Mouse (Mus musculus) forebrain, embryonic 10.5 days (tissue): ENCODE results near the gene Etv2. TPM values are rescaled to one million over a fixed set of nuclear protein-coding genes. Genes with fewer than 3 reads are reported as not detected.

Source experiments
- DNase-seq: peaks from one replicate; pipeline ENCODE4 v3.0.0-alpha.2; 2017; ENCODE audit warnings: low spot score; ENCODE audit errors: extremely low spot score
- H3K27ac ChIP-seq: fragments of 300-500 bp; sonication (generic); 2 replicates; pipeline ENCODE4 v1.5.1; 2016; ENCODE audit warnings: mild to moderate bottlenecking
- H3K27me3 ChIP-seq: fragments of 300-500 bp; sonication (generic); 2 replicates; pipeline ENCODE4 v1.6.1; 2016; ENCODE audit warnings: mild to moderate bottlenecking; ENCODE audit not compliant: poor library complexity, severe bottlenecking
- H3K36me3 ChIP-seq: fragments of 300-500 bp; sonication (generic); replicated peaks from 2 replicates; pipeline ENCODE4 v1.6.1; 2016; ENCODE audit warnings: mild to moderate bottlenecking, moderate library complexity
- H3K4me1 ChIP-seq: fragments of 300-500 bp; sonication (generic); 2 replicates; pipeline ENCODE4 v1.6.1; 2016
- H3K4me3 ChIP-seq: fragments of 300-500 bp; sonication (generic); 2 replicates; pipeline ENCODE4 v1.5.1; 2016; ENCODE audit warnings: mild to moderate bottlenecking, moderate library complexity
- H3K9me3 ChIP-seq: fragments of 300-500 bp; sonication (generic); 2 replicates; pipeline ENCODE4 v1.6.1; 2016; ENCODE audit warnings: mild to moderate bottlenecking, moderate library complexity
- WGBS: fragments of 180-500 bp; shearing (Covaris S2); methylation state at CpG from one replicate; pipeline ENCODE4 v1.1.7; 2016; 5-methylcytosine and 5-hydroxymethylcytosine counted together
- polyA plus RNA-seq: library from polyadenylated mRNA; unstranded; fragments of >200 nt; fragmentation: Nextera tagmentation; extraction: Ambion mirVana; gene quantifications from 2 replicates; pipeline ENCODE4 v1.2.1, GENCODE M21; 2016

The Etv2 gene
- polyA plus RNA-seq, 1 experiment from 2014 or later = not detected

- Histone ChIP-seq H3K4me1 (peaks cover 31% of the 10 kb centered on the region), H3K4me3 (peak overlapping the region; percentile 19; the same call in 1 of the 2 replicates), H3K9me3 (no peaks in the 10 kb centered on the region), H3K27me3 (peaks cover 61% of the 10 kb centered on the region), H3K36me3 (no peaks in the 10 kb centered on the region), H3K27ac (no peak overlapping the region)
- peak; percentile 20 for DNase-seq
- WGBS = 7% methylated on average over 27 of the region's 27 CpGs
These were observed 1.8 kb downstream of the Etv2 start for GRCm38 (mm10) chr7:30633762-30634412.

- Histone ChIP-seq H3K36me3 (peaks cover 6% of the 10 kb centered on the region), H3K27me3 (peaks cover 32% of the 10 kb centered on the region), H3K9me3 (no peaks in the 10 kb centered on the region), H3K4me3 (no peak overlapping the region), H3K4me1 (peaks cover 17% of the 10 kb centered on the region), H3K27ac (no peak overlapping the region)
- no peak for DNase-seq
These were observed 6.6 kb downstream of the Etv2 start for GRCm38 (mm10) chr7:30629013-30629412.

- no peaks in the 10 kb centered on the region for H3K9me3 ChIP-seq
- peaks cover 9% of the 10 kb centered on the region for H3K27me3 ChIP-seq
- H3K27ac ChIP-seq = no peak overlapping the region
- peaks cover 10% of the 10 kb centered on the region for H3K4me1 ChIP-seq
- peak overlapping the region; percentile 87; the same call in 1 of the 2 replicates for H3K4me3 ChIP-seq
- peaks cover 29% of the 10 kb centered on the region for H3K36me3 ChIP-seq
- 84% methylated on average over 5 of the region's 5 CpGs for WGBS
- DNase-seq = no peak
These were observed 9.0 kb downstream of the Etv2 start for GRCm38 (mm10) chr7:30626647-30627046.

- Histone ChIP-seq H3K4me1 (peaks cover 10% of the 10 kb centered on the region), H3K27me3 (no peaks in the 10 kb centered on the region; the same call in 1 of the 2 replicates), H3K27ac (peak within 1 kb of the TSS; percentile 88), H3K4me3 (peak within 1 kb of the TSS; percentile 87), H3K9me3 (no peaks in the 10 kb centered on the region), H3K36me3 (peaks cover 36% of the 10 kb centered on the region)
- WGBS = 2% methylated on average over 44 of the region's 44 CpGs
- peak; percentile 86 for DNase-seq
These were observed 9.9 kb downstream of the Etv2 start, which contains the start of gene Cox6b1 for GRCm38 (mm10) chr7:30625530-30626384. TSS of gene Cox6b1 (minus strand) at chr7:30626151.

- Histone ChIP-seq H3K4me1 (0 out of 2 replicates have a peak, but pooled peaks cover 4% of the 10 kb centered on the region), H3K4me3 (no peak overlapping the region), H3K36me3 (peaks cover 85% of the 10 kb centered on the region), H3K27me3 (no peaks in the 10 kb centered on the region), H3K27ac (no peak overlapping the region), H3K9me3 (no peaks in the 10 kb centered on the region)
- DNase-seq = no peak
- WGBS = 93% methylated on average over 3 of the region's 3 CpGs
These were observed 16.4 kb downstream of the Etv2 start for GRCm38 (mm10) chr7:30619202-30619601.

GRCm38 (mm10) chr7:30618658-30619057 lies 17.0 kb downstream of the Etv2 start:
- DNase-seq = no peak
- H3K36me3 ChIP-seq = peaks cover 80% of the 10 kb centered on the region
- no peaks in the 10 kb centered on the region for H3K9me3 ChIP-seq
- no peak overlapping the region for H3K27ac ChIP-seq
- H3K4me3 ChIP-seq = no peak overlapping the region
- WGBS = 94% methylated on average over 9 of the region's 9 CpGs
- H3K27me3 ChIP-seq = no peaks in the 10 kb centered on the region
- 0 out of 2 replicates have a peak, but pooled peaks cover 4% of the 10 kb centered on the region for H3K4me1 ChIP-seq

- 61% methylated on average over 5 of the region's 5 CpGs for WGBS
- no peak overlapping the region for H3K27ac ChIP-seq
- DNase-seq = no peak
- H3K9me3 ChIP-seq = no peaks in the 10 kb centered on the region
- peaks cover 6% of the 10 kb centered on the region; the same call in 1 of the 2 replicates for H3K4me1 ChIP-seq
- no peak overlapping the region for H3K4me3 ChIP-seq
- no peaks in the 10 kb centered on the region for H3K27me3 ChIP-seq
- H3K36me3 ChIP-seq = peaks cover 52% of the 10 kb centered on the region
These were observed 20.4 kb downstream of the Etv2 start for GRCm38 (mm10) chr7:30615049-30615760.

GRCm38 (mm10) chr7:30614454-30614853 lies 21.2 kb downstream of the Etv2 start:
- H3K9me3 ChIP-seq = no peaks in the 10 kb centered on the region
- no peak for DNase-seq
- WGBS = 86% methylated on average over 2 of the region's 2 CpGs
- peaks cover 46% of the 10 kb centered on the region for H3K36me3 ChIP-seq
- H3K4me3 ChIP-seq = no peak overlapping the region
- H3K27ac ChIP-seq = no peak overlapping the region
- peaks cover 6% of the 10 kb centered on the region; the same call in 1 of the 2 replicates for H3K4me1 ChIP-seq
- H3K27me3 ChIP-seq = no peaks in the 10 kb centered on the region

GRCm38 (mm10) chr7:30613529-30614112 lies 22.0 kb downstream of the Etv2 start:
- no peak overlapping the region; the same call in 1 of the 2 replicates for H3K4me3 ChIP-seq
- peaks cover 38% of the 10 kb centered on the region for H3K36me3 ChIP-seq
- no peak overlapping the region for H3K27ac ChIP-seq
- 22% methylated on average over 14 of the region's 14 CpGs for WGBS
- peaks cover 8% of the 10 kb centered on the region; the same call in 1 of the 2 replicates for H3K4me1 ChIP-seq
- peak; percentile 65 for DNase-seq
- H3K9me3 ChIP-seq = no peaks in the 10 kb centered on the region
- H3K27me3 ChIP-seq = no peaks in the 10 kb centered on the region

- H3K27ac ChIP-seq = no peak within 1 kb of the TSS
- no peaks in the 10 kb centered on the region for H3K9me3 ChIP-seq
- DNase-seq = no peak
- H3K4me1 ChIP-seq = peaks cover 16% of the 10 kb centered on the region
- no peak within 1 kb of the TSS; the same call in 1 of the 2 replicates for H3K4me3 ChIP-seq
- peaks cover 30% of the 10 kb centered on the region for H3K36me3 ChIP-seq
- WGBS = 83% methylated on average over 8 of the region's 8 CpGs
- no peaks in the 10 kb centered on the region for H3K27me3 ChIP-seq
These were observed 22.8 kb downstream of the Etv2 start, which contains the start of gene Upk1a for GRCm38 (mm10) chr7:30612654-30613402. TSS of gene Upk1a (minus strand) at chr7:30612847.

GRCm38 (mm10) chr7:30610043-30610442 lies 25.6 kb downstream of the Etv2 start:
- WGBS = 68% methylated on average over 7 of the region's 7 CpGs
- Histone ChIP-seq H3K9me3 (no peaks in the 10 kb centered on the region), H3K36me3 (peaks cover 2% of the 10 kb centered on the region), H3K27ac (no peak overlapping the region), H3K27me3 (no peaks in the 10 kb centered on the region), H3K4me1 (peaks cover 13% of the 10 kb centered on the region), H3K4me3 (no peak overlapping the region)
- DNase-seq = no peak
